Mouse (Mus musculus): ENCODE measurements around the gene Zdhhc5.

DNA sequence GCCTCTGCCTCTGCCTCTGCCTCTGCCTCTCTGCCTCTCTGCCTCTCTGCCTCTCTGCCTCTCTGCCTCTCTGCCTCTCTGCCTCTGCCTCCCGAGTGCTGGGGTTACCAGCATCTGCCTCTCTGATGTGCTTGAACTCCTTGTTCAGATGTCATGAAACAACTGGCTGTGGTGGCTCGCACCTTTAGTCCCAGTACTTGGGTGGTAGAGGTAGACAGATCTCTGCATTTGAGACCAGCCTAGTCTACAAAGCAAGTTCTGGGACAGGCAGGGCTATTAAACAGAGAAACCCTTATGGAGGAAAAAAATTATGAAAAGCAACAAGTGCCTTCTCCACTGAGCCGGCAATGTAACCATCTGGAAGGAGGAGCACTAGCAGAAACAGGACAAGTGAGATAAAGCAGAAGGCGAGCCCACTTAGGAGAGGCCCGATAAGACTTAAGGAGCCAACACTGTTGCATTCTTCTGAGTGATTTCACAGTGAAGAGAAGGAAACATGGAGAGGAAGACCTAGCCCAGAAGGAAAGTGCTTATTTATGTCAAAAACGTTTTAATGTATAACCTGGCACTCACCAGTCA, 32.3 kb downstream of the Zdhhc5 start:
- TF ChIP-seq USF1 (IDR thresholded peaks at IDR 0.05; ENCODE audit: low read depth, low read length): no peak
- no peak for TF ChIP-seq ELF1 (IDR thresholded peaks at IDR 0.05; ENCODE audit: low read depth, low read length)

All from CH12.LX (cell line).